Mouse (Mus musculus) left cerebral cortex, postnatal 10 days (tissue): ENCODE measurements around the gene Lrrc32. TPM values are rescaled to one million over a fixed set of nuclear protein-coding genes. Genes with fewer than 3 reads are reported as not detected.

Experiments used
- DNase-seq, 2 experiments: peaks; one replicate each; pipeline ENCODE4 v3.0.0; 2021 to 2022; ENCODE audit warnings: low spot score in 2 of 2, mixed read lengths in 1 of 2; ENCODE audit errors: extremely low spot score in 1 of 2
- intact Hi-C: fragments of 180-260 bp; cut with DNase I; formaldehyde crosslinking; loops from one replicate; pipeline ENCODE4 v1.15.1; 2025
- total RNA-seq, 2 experiments: library from RNA; stranded (reverse); gene quantifications; 2 replicates each; pipeline ENCODE4 v1.2.3; 2021

The Lrrc32 gene
- total RNA-seq, 2 experiments from 2014 or later, result 2.8 to 4.3 TPM

GRCm38 (mm10) chr7:98537210-98537966 is 48.3 kb downstream of the Lrrc32 start:
- DNase-seq, result peak in 1 of 2 experiments; percentile 17
- intact Hi-C loops, result no loop called here

GRCm38 (mm10) chr7:98537967-98538573 is 49.0 kb downstream of the Lrrc32 start:
- peak in 1 of 2 experiments; percentile 40 for DNase-seq
- intact Hi-C loops, result no loop called here

GRCm38 (mm10) chr7:98540879-98541278 is 51.8 kb downstream of the Lrrc32 start:
- intact Hi-C loops, result no loop called here
- no peak for DNase-seq

GRCm38 (mm10) chr7:98541564-98541963 is 52.5 kb downstream of the Lrrc32 start:
- intact Hi-C loops, result no loop called here
- DNase-seq, result peak in 1 of 2 experiments; percentile 8

GRCm38 (mm10) chr7:98542267-98542666 is 53.2 kb downstream of the Lrrc32 start:
- intact Hi-C loops, result no loop called here
- DNase-seq, result peak in 1 of 2 experiments; percentile 9

- DNase-seq, result peak in 1 of 2 experiments; percentile 15
- intact Hi-C loops, result no loop called here
Measured at GRCm38 (mm10) chr7:98542731-98543142, 53.7 kb downstream of the Lrrc32 start.

- intact Hi-C loops, result no loop called here
- no peak for DNase-seq
Measured at GRCm38 (mm10) chr7:98543853-98544370, 54.8 kb downstream of the Lrrc32 start.

GRCm38 (mm10) chr7:98544556-98544955 is 55.5 kb downstream of the Lrrc32 start:
- no peak for DNase-seq
- intact Hi-C loops, result no loop called here

GRCm38 (mm10) chr7:98548839-98549238 is 59.8 kb downstream of the Lrrc32 start:
- DNase-seq, result peak in 1 of 2 experiments; percentile 79
- intact Hi-C loops, result no loop called here

- intact Hi-C loops, result no loop called here
- DNase-seq, result peak in 1 of 2 experiments; percentile 77
Measured at GRCm38 (mm10) chr7:98550596-98550995, 61.5 kb downstream of the Lrrc32 start.

GRCm38 (mm10) chr7:98551041-98551440 is 62.0 kb downstream of the Lrrc32 start:
- intact Hi-C loops, result no loop called here
- DNase-seq, result no peak

Other genes with a start within 250 kb of the Lrrc32 start
- 10 to 100 TPM; 14.5 to 16.1 TPM for gene Acer3, start 168.1 kb upstream of the Lrrc32 start, total RNA-seq
- 1 to 10 TPM; 4.2 to 5.5 TPM for gene Tsku, start 128.0 kb upstream of the Lrrc32 start, total RNA-seq
- gene Gucy2d, start 48.9 kb upstream of the Lrrc32 start, total RNA-seq, result not detected
- 10 to 100 TPM; 57.1 to 57.2 TPM for gene Emsy, start 167.5 kb downstream of the Lrrc32 start, total RNA-seq
- 10 to 100 TPM; 65.7 to 66.5 TPM for gene Thap12, start 213.8 kb downstream of the Lrrc32 start, total RNA-seq